Mouse (Mus musculus) megakaryocyte, embryonic 14.5 days (primary cell): ENCODE results near the gene Dbn1.

Experiments
- FLI1 ChIP-seq: IDR thresholded peaks from 2 replicates; pipeline ENCODE4 v1.6.1; 2012; ENCODE audit warnings: low read length, inconsistent platforms, mixed read lengths
- GATA1 ChIP-seq: IDR thresholded peaks from 3 replicates; pipeline ENCODE4 v1.6.1; 2012; ENCODE audit warnings: mixed read lengths, low read length, inconsistent platforms, borderline replicate concordance

DNA sequence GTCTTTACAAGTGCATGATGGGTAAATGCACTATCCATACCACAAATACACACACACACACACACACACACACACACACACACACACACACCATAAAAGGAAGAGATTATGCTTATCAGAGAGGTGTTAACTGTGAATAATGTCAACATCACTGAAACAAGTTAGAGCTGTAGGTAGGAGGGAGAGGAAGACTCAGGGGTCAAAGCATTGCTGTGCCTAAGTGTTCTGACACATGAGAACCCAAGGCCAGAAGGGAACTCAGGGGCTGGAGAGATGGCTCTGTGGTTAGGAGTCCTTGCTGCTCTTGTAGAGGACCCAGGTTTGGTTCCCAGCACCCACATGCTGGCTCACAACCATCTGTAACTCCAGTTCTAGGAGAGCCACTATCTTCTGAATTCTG lies 8.0 kb downstream of the Dbn1 start:
- no peak for TF ChIP-seq FLI1
- TF ChIP-seq GATA1: no peak
